Mouse (Mus musculus) A20 (cell line): ENCODE measurements around the gene Zfhx3.

Source experiments
- DNase-seq: peaks from one replicate; pipeline ENCODE4 v3.0.0-alpha.2; 2011; ENCODE audit warnings: low read depth, low spot score

Gene Zfhx3

DNA sequence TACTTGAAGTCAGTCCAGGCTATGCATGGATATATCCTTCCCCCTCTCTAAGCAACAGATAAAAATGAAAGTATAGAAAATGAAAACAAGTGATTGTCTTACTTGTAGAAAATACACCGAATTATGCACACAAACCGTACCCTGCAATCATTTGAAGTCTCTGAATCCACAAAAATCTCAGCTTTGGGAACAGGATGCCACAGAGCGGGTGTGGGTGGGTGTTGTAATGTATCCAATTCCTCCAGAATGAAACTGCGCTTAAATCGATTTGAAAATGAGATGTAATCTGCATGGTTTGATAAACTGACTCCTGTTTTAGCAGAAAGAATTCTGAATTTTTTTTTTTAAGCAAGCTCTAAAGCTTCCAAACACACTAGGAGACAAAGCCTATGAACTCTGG lies 297.1 kb downstream of the Zfhx3 start:
- DNase-seq: no peak

DNA sequence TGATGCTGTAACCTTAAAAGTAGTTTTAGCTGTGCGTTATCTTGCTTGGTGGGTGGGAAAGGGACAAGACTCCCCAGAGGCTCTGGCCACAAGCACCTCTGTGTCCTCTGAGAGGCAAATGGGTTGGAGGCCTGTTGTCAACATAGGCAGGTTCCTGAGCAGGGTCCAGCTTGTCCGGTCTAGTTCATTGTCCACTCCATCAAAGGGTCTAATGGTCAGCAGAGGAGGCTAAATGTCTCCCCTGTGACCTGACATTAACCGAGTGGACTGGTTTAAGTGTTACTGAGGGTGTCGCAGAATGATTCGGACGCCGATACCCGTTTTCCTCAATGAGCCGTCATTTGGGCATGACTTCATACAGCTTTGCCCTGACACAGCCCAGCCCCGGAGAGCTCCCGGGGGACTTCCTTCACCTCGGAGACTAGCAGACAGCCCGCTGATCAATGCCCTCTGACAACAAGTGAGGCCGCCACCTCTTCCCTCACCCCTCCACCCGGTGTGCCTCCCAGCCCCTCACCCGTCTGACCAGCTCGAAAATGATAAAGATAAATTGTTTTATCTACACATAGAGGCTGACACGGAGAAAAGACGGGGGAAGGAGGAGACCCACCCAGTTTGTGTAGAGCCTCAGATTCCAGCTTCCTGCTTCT lies 298.7 kb downstream of the Zfhx3 start:
- DNase-seq: no peak

DNA sequence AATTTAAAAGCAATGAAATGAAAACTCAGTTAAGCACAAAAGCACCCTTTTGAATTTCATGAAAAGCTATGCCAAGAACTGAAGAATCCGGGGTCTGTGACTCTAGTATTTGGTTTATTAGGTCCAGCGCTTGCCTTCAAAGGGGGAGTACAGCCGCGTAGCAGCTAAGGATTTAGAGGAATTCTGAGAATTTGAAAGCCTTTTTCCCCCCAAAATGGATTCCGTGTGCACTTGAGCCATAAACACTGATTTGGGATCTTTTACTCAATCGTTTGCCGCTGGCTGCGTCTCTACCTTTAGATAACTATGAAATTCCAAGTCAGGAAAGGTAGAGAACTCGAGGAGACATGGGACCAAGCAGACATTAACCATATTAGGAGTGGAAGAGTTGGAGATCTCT lies 300.8 kb downstream of the Zfhx3 start:
- DNase-seq: no peak

DNA sequence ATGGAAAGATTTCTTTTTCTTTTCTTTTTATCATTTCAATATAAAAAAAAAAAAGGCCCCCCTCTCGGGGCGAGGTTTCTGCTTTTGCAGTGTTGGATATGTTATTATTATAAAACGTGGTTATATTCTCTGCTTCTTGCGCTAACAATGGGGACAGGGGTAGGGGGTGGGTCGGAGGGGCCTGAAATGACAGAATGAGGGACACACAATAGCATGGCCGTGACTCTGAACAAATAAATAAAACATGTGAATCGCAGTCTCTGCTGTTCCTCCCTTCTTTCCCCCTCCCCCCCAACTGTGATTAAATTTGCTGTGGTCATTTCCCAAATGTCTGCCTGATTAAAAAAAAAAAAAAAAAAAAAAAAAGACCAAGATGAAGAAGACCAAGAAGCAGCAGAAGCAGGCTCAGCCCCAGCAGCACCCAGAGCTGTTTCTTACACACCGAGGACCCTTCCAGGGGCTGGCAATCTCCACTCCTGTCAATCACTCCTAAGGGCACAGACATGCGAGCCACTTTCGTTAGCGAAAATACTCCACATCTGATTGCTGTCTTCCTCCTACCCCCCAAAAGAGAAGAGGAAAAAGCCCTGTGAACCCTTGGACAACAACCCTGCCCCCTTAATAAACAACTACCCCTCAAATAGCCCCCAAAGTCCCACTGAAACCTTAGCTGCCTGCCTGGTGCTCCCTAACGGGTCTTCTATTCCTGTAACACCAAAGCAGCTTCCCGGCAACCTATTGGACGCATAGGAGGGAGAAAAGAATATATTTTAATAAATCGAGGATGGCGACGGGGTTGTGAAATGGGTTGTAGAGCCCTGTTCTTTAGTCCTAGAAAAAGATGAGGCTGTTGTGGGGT lies 302.4 kb downstream of the Zfhx3 start:
- no peak for DNase-seq

DNA sequence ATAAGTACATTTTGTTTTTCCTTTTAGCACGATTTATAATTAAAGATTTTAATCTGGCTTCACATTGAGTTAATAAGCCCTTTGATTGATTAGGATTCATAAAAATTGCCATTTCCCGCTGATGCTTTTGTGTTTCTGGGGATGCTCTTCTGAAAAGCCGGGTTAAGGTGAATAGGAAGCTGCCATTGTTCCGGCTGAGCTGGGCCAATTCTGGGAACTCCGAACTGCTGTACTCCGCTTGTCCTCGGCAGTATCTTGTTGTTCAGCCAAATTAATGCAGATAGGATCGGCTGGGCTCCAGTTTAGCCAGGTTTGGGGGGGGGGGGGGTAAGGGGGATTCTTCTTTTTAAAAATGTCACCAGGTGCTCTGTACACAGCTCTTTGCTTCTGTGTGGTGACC lies 303.1 kb downstream of the Zfhx3 start:
- no peak for DNase-seq

DNA sequence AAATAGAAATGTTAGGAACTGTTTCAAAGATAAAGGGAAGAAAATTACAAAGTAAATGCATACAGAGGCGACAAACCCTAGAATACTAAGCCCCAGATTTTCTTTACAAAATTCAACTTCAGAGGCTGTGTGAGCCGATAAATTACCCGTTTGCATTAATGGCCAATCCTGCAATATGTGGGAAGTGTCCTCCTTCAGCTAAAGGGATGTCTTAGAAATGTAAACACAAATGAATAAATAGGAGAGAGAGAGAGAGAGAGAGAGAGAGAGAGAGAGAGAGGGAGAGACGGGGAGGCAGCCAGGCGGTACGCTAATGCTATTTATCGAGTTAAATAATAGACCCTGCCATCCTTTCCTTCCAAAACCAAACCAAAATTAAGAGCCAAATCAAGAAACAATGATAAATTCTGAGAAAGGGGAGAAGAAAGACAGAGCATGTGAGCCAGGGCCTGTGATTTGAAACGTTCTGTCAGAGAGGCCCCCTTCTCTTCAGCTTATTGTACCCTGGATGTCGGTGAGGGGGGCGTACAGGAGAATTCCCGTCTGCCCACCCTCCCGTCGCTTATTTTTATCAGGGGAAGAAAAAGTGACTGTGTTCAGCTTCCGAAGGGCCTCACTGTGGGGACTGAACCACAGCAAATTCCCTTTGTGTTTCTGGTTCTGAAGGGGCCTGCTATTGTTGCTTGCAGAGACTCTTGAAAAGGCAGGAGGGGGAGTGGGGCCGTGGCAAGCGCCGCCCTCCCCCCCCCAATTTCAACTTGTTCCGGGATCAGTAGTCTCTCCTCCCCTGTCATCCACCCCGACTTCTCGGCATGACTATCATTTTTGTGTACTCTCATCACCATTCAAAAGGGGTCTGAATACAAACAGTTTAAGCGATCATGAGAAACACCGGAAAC lies 303.8 kb downstream of the Zfhx3 start:
- DNase-seq: no peak

DNA sequence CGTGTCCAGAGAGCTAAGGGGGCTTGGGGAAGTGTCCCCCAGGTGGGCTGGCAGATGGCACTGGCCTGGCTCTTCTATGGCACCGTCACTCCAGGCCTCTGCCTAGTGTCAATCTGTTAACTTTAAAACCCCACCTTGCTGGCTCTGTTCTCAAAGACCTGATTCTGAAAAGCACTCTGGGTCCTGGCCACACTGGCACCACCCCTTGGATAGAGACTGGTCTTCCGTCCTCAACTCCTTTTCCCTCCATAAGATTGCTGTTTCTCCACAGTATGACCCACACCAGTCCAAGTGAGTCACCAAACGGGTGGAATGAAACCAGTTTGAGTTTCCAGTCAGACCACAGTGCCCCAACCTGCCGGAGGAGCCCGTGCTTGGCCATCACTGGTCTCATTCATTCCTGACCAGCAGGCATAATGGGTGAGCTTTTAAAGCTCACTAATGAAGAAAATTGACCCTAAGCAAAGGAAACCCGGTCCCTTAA lies 304.5 kb downstream of the Zfhx3 start:
- no peak for DNase-seq

DNA sequence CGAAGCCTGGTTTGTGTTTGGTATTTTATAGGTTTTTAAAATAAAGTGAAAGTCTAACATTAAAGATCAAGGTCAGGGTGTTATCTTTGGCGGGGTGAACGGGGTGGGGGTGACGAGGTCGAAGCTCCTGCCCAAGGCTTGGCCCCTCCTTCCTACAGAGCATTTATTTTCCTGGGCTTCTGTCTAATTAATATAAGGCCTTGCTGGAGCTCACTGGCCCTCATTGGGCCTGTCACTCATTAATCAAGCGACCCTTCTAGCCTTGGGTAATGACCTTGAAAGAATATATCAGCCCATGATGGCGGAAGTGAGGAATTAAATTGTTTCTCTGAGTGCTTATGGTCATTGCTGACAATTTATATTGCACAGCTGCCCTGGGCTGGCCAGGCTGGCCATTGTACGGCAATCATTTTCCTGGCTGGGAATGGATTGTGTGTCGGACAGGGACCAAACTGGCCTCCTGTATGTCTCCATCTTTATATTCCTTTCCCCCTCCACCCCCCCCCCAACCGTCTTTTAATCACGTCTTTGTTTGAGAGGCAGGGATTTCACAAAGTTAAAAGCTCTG lies 322.2 kb downstream of the Zfhx3 start:
- no peak for DNase-seq

DNA sequence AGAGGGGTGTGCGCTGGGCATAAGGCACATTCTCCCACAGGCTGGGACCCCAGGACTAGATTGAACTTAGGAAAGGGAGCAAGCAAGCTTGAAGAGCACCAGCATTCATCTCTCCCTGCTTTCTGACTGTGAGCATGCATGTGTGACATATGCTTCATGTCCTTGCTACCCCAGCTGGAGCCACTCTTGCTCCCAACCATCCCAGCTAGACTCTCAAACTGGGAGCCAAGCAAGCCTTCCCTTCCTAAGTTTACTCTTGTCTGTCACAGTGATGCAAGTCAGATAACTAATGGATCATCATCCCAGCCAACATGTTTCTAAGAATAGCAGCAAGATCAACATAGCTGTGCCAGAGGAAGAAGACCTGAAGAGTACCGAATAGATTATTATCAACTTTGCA lies 335.5 kb downstream of the Zfhx3 start:
- no peak for DNase-seq

DNA sequence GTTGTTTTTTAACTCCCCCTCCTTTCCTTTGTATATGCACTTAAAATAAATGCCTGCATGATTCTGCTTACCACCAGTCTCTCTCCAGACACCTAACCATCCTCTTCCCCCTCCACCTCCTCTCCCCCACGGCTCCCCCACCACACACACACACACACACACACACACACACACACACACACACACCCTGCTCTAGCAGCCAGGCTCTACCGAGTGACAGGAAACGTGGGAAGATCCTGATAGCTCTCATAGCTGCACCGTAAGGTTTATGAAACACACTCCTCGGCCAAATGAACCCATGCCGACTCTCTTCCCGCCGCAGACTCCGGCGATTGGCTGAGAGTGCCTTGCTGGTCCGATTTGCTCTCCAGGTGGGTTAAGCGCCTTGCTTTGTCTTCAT lies 339.5 kb downstream of the Zfhx3 start:
- no peak for DNase-seq

DNA sequence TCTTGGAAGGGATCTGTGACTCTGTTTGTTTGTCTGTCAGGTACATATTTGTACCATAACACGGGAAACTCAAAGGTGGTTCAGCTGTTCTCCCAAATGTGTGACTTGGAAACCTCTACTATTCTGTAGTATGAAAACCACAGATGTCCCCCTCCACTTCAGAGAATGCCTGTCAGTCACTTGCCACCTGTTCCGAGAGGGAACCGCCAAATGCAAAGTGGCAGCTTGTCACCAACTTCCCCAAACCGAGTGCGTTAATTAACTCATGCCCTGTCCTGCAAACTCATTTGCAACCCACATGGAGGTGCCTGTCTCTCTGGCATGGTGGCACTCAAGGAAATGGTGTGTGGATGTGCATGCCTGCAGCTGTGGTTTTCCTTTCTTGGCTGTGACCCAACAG lies 343.7 kb downstream of the Zfhx3 start:
- no peak for DNase-seq

DNA sequence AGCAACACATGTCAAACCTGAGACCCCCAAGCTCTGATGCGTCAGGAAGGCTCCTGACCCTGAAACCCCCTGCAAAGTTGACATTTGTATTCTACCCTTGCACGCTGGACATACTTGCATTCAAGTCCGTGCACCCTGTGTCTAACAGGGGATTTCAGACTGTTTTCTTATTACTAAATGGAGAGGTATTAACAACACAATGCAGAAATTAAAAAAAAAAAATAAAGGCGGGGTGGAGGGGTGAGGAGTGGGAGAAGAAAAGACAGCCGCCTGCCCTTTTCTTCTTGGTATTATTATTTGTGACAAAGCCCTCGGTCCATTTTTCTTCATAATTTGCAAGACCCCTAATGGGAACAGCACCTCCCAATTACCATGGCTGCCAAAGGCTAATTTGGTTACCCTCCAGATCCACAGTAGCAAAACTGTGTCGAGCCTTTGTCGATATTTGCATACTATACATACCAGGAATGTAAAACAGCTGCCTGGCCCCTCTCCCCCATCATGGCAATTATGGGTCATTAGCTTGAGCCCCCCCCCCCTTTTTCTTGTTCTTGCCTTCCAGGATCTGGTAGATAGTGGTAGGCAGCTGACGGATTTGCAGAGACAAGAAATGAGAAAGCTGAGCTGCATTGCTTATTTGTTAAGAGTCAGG lies 358.6 kb downstream of the Zfhx3 start:
- DNase-seq: no peak

DNA sequence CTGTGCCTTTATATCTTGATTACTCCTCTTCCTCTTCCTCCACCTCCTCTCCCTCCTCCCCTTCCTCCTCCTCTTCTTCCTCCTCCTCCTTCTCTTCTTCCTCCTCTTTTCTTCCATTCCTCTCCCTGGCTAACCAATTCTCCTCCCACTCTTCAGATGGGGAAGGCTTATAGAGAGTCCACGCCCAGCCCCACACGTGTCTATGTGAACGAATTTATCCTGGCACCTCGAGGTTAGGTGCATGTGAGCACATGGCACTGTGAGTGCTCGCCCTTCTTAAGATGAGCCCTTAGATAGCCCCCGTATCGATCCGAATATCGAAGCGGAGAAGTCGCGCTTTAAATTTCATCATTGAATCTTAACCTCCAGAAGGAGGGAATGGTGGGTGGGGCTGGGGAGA lies 359.2 kb downstream of the Zfhx3 start:
- no peak for DNase-seq

DNA sequence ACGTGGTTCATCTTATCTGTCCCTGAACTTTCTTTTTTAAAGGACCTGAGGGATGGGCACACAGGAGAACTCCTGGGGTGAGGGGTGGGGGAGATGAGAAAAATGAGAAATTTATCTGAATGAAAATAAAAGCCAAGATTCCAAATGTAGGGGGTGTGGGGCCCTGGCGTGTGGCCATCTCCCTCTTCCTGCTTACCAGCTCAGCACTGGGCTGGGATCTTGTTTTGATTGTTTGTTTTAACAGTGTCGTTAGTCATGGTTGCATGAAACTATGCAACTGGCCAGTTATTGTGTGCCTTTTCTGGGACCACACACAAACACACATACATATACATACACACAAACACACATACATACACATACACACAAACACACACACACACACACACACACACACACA lies 362.9 kb downstream of the Zfhx3 start:
- no peak for DNase-seq

DNA sequence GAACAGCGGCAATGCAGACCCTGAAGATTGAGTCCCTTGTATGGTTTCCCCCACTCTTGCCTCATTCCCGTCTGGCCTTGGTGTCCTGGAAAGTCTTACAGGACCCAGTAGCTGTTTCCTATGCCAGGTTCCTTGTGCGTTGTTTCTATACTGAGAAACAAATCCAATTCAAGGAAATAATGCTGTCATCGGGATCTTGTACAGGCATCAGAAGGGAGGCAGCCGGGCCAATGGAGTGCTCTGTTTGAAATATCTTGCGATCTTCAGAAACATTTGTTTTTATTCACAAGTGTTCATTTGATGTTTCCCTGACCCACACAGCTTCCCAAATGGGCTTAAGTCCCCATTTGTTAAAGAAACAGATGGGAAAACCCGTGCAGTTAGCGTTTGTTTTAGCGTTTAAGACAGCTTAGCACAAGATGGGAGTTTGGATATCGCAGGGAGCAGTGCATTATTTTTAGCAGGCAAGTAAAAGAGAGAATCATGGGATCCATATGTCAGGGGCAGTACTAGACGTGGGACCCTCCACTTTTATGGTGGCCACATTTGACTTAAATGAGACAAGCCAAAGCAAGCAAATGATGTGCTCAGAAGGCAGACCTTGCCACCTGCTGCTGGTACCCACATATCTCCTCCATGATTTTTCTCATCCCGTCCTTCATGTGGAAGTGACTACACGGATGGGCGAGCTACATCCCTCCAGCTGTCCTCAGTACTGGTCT lies 367.2 kb downstream of the Zfhx3 start:
- no peak for DNase-seq

DNA sequence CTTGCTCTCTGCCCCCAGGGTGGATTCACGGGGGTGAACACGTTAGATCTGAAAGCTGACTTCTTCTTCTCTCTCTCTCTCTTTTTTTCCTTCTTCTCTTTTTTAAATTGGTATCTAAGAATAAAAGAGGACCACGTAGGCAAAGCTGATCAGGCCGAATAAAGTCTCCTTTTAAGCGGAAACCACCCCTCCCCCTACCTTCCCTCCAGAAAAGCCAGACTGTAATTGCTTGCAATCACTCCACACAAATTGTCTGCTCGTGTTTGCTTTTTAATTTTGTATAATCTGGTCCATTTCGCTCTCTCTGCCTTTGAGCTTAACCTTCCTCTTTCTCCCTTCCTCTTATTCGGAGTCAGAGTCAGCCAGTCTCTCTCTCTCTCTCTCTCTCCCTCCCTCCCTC lies 372.6 kb downstream of the Zfhx3 start:
- DNase-seq: no peak

DNA sequence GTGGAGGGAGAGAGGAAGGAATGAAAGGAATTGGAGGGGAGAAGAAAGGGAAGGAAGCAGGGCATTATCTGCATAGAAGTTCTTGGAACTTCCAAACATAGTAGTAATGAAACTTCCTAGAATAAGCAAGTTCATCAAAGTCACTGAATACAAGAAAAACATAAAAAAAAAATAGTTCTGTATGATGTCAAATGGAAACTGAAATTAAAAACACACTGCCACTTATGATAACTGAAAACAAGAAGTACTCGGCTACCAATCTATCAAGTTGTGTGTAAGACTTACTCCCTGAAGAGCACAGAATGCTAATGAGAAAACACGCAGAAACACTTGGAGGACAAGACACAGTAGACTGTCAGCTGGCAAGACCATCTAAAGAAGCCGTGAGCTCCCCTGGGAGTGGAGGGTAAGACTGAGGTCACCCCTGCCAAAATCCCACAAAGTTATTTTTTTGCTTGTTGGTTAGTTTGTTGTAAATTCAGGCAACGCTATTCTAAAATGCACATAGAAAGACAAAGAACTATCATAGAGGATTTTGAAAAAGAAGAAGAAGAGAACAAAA lies 375.2 kb downstream of the Zfhx3 start:
- DNase-seq: no peak

DNA sequence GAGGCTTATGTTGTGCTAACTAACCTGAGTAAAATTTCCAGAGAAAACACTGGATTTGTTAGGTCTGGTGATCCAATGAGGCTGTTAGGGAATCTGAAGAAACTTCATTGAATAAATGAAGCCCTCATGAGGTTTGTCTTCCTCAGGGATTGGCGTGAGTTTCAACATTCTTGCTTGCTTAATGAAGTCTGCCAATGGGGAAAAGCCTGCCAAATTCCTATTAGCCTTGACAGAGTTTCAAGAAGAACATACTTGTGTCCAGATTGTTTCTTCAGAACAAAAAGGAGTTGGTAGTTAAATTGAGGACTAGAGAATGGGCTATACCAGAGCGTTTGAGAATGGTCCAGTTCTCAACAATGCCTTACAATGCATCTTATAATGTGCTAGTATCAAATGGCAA lies 385.3 kb downstream of the Zfhx3 start:
- DNase-seq: no peak

DNA sequence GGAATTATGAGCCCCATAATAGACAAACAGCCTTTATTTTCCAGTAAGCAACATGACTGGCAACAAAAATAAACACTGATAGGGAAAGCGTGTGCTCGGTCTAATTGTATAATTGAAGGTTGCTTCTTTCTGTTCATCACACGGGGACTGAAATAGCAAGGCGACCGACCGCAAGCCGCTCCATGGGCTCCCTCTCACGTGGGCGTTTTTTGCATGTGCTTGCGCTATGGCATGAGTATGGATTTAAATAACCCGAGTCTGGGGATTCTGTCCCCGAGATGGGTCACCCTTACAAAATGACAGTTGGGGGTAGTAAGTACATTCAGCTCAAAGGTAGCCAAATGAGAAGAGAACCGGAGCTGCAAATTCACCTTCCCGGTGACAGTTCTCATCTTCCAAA lies 405.9 kb downstream of the Zfhx3 start:
- DNase-seq: no peak

DNA sequence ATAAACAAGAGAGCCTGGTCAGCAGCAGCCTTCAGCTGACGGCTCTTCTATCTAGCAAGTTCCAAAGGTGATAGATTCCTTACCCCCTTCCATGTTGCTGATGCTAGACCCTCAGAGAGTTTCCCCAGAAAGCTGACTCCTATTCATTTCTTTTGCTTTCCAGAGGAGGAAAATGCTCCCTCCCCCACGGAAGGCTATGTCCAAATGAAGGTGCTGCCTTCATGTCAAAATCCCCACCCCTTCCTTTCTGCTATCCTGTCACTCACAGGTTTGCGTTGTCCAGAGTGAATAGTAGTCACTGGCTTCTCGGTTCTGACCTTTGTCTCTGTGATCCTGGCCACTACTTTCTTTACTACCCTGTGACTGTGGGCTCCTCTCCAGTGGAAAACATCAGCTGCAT lies 406.3 kb downstream of the Zfhx3 start:
- no peak for DNase-seq
